Mouse (Mus musculus) forebrain, embryonic 15.5 days (tissue): ENCODE measurements around the gene Hsbp1. TPM values are rescaled to one million over a fixed set of nuclear protein-coding genes. Genes with fewer than 3 reads are reported as not detected.

Source experiments
- ATAC-seq: fragments of 200-750 bp; cut with Nextera tagmentation; replicated peaks from 2 replicates; pipeline ENCODE4 v1.8.0; 2017; ENCODE audit warnings: mild to moderate bottlenecking, moderate TSS enrichment, moderate library complexity
- H3K27ac ChIP-seq: fragments of 300-500 bp; sonication (generic); replicated peaks from 2 replicates; pipeline ENCODE4 v1.5.1; 2015; ENCODE audit warnings: mild to moderate bottlenecking, inconsistent platforms
- H3K27me3 ChIP-seq: fragments of 300-500 bp; sonication (generic); 2 replicates; pipeline ENCODE4 v1.6.1; 2015; ENCODE audit warnings: inconsistent platforms
- H3K36me3 ChIP-seq: fragments of 300-500 bp; sonication (generic); 2 replicates; pipeline ENCODE4 v1.6.1; 2015; ENCODE audit warnings: mild to moderate bottlenecking, inconsistent platforms
- H3K4me1 ChIP-seq: fragments of 300-500 bp; sonication (generic); 2 replicates; pipeline ENCODE4 v1.6.1; 2015; ENCODE audit warnings: inconsistent platforms
- H3K4me2 ChIP-seq: fragments of 300-500 bp; sonication (generic); replicated peaks from 2 replicates; pipeline ENCODE4 v1.6.1; 2015; ENCODE audit warnings: mild to moderate bottlenecking, inconsistent platforms
- H3K4me3 ChIP-seq: fragments of 300-500 bp; sonication (generic); 2 replicates; pipeline ENCODE4 v1.5.1; 2015; ENCODE audit warnings: mild to moderate bottlenecking, inconsistent platforms
- H3K9ac ChIP-seq: fragments of 300-500 bp; sonication (generic); replicated peaks from 2 replicates; pipeline ENCODE4 v1.6.1; 2015; ENCODE audit warnings: mild to moderate bottlenecking, inconsistent platforms
- H3K9me3 ChIP-seq: fragments of 300-500 bp; sonication (generic); 2 replicates; pipeline ENCODE4 v1.6.1; 2016; ENCODE audit warnings: inconsistent platforms
- WGBS: fragments of 180-500 bp; shearing (Covaris S2); methylation state at CpG from one replicate; pipeline ENCODE4 v1.1.7; 2015; ENCODE audit warnings: mixed read lengths; 5-methylcytosine and 5-hydroxymethylcytosine counted together
- polyA plus RNA-seq: library from polyadenylated mRNA; unstranded; fragments of >200 nt; fragmentation: Nextera tagmentation; extraction: Ambion mirVana; gene quantifications from 2 replicates; pipeline ENCODE4 v1.2.1, GENCODE M21; 2015

Gene Hsbp1
- polyA plus RNA-seq, 1 experiment from 2014 or later: 605 TPM

DNA sequence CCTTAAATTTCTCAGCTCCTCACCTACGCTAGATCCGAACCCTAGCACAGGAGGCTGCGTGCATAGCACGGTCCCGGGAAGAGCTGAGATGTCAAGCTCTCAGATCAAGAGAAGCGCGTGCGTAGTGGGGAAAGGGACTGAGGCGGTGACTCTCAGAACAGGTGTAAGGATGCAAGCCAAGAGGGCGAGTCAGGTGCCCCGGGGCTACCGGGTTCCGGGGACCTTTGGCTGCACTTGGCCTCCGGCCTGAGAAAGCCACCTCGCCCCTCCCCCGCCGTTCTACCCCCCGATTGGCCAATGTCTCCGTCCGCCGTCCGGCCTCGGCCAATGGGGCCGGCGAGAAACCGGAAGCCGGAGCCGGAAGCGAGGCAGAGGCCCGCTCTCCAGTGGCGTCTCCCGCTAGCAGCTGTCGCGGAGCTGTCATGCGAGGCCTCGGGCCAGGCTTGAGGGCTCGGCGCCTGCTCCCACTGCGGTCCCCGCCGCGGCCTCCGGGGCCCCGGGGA is 50.3 kb downstream of the Hsbp1 start, which contains the start of gene Mlycd:
Gene Mlycd, plus strand, starts transcription at position 355 of the 503 bp plus-strand sequence.
- peak within 1 kb of the TSS; percentile 89 for H3K27ac ChIP-seq
- H3K4me2 ChIP-seq: peak within 1 kb of the TSS; percentile 98
- peak; percentile 98 for ATAC-seq
- peak within 1 kb of the TSS; percentile 65 for H3K4me3 ChIP-seq
- no peaks in the 10 kb centered on the region for H3K9me3 ChIP-seq
- peak within 1 kb of the TSS; percentile 74 for H3K9ac ChIP-seq
- whole genome bisulfite sequencing: 2% methylated on average over 44 of the region's 44 CpGs
- no peaks in the 10 kb centered on the region; the same call in 1 of the 2 replicates for H3K27me3 ChIP-seq
- peaks cover 16% of the 10 kb centered on the region for H3K4me1 ChIP-seq
- H3K36me3 ChIP-seq: no peaks in the 10 kb centered on the region

DNA sequence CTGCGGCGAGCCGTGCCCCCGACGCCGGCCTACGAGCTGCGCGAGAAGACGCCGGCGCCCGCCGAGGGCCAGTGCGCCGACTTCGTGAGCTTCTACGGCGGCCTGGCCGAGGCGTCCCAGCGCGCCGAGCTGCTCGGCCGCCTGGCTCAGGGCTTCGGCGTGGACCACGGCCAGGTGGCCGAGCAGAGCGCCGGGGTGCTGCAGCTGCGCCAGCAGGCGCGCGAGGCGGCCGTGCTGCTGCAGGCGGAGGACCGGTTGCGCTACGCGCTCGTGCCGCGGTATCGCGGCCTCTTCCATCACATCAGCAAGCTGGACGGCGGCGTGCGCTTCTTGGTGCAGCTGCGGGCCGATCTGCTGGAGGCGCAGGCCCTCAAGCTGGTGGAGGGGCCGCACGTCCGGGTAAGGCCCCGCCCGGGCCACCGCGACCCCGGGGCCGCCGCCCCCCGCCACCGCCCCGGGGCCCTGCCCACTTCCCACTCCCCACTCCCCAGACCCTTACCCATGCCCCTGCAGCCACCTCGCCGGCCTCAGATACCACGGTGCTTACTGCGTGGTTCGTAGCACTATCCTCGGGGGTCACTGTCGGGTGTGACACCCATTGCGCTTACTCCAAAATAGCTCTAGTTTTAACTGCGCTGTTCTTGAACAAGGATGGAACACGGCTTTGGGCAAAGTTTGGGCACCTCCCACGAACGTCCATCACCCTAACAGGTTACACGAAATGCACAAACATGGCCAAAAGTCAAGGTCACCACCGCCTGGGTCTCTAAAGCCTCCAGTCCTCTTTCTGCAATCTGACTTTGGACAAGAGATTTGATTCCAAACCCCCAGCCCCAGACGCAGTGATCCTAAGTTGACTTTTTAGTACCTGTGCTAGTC is 51.0 kb downstream of the Hsbp1 start:
- Histone ChIP-seq H3K9me3 (no peaks in the 10 kb centered on the region), H3K4me3 (peak overlapping the region; percentile 65), H3K27ac (peak overlapping the region; percentile 89), H3K4me1 (peaks cover 16% of the 10 kb centered on the region), H3K36me3 (no peaks in the 10 kb centered on the region), H3K4me2 (peak overlapping the region; percentile 98), H3K27me3 (no peaks in the 10 kb centered on the region; the same call in 1 of the 2 replicates), H3K9ac (peak overlapping the region; percentile 74)
- WGBS: 6% methylated on average over 79 of the region's 83 CpGs
- ATAC-seq: peak; percentile 61

Other genes with a start within 250 kb of the Hsbp1 start
- gene Mlycd, start 50.4 kb downstream of the Hsbp1 start, polyA plus RNA-seq: 14.7 and 15.2 TPM in 2 replicates
- 0.19 and 0.22 TPM in 2 replicates for gene Osgin1, start 89.6 kb downstream of the Hsbp1 start, polyA plus RNA-seq
- gene Necab2, start 102.2 kb downstream of the Hsbp1 start, polyA plus RNA-seq: 15.7 and 17.9 TPM in 2 replicates
- gene Slc38a8, start 157.2 kb downstream of the Hsbp1 start, polyA plus RNA-seq: not detected in 2 replicates
- 65.8 and 67.8 TPM in 2 replicates for gene Mbtps1, start 214.2 kb downstream of the Hsbp1 start, polyA plus RNA-seq
- gene Hsdl1, start 230.7 kb downstream of the Hsbp1 start, polyA plus RNA-seq: 156 and 161 TPM in 2 replicates
- 0.15 and 0.51 TPM in 2 replicates for gene Dnaaf1, start 230.7 kb downstream of the Hsbp1 start, polyA plus RNA-seq